Mouse (Mus musculus): ENCODE results near the gene Vac14. TPM values are rescaled to one million over a fixed set of nuclear protein-coding genes. Genes with fewer than 3 reads are reported as not detected.
A peak's percentile ranks its signal among the peaks of the same experiment; 100 is the strongest.

Gene Vac14
- total and polyA plus RNA-seq, 2 experiments from 2014 or later, result 28.1 to 36.1 TPM

GRCm38 (mm10) chr8:110678989-110679388 is 60.6 kb downstream of the Vac14 start:
- no peak for DNase-seq
- H3K27me3 ChIP-seq (ENCODE audit: insufficient read depth, low read length), result no peaks in the 10 kb centered on the region
- no peak overlapping the region for H3K27ac ChIP-seq (ENCODE audit: low read depth, low read length)
- H3K9ac ChIP-seq, result no peak overlapping the region
- no peak for ATAC-seq
- H3K4me2 ChIP-seq (ENCODE audit: low read depth), result no peak overlapping the region
- 69% methylated on average over 3 of the region's 3 CpGs for WGBS
- no peak overlapping the region for H3K4me3 ChIP-seq (ENCODE audit: low read depth, low read length)
- no peaks in the 10 kb centered on the region for H3K9me3 ChIP-seq (ENCODE audit: low read length)
- no peak for TF ChIP-seq CTCF (IDR thresholded peaks at IDR 0.05; ENCODE audit: low read depth)
- no peaks in the 10 kb centered on the region for H3K4me1 ChIP-seq (ENCODE audit: insufficient read depth)
- H3K36me3 ChIP-seq (ENCODE audit: insufficient read depth), result peaks cover 22% of the 10 kb centered on the region

- Histone ChIP-seq H3K27me3 (ENCODE audit: insufficient read depth, low read length) (no peaks in the 10 kb centered on the region), H3K9ac (no peak overlapping the region), H3K4me3 (ENCODE audit: low read depth, low read length) (no peak overlapping the region), H3K36me3 (ENCODE audit: insufficient read depth) (peaks cover 24% of the 10 kb centered on the region), H3K4me2 (ENCODE audit: low read depth) (no peak overlapping the region), H3K27ac (ENCODE audit: low read depth, low read length) (peak overlapping the region; percentile 57), H3K9me3 (ENCODE audit: low read length) (no peaks in the 10 kb centered on the region), H3K4me1 (ENCODE audit: insufficient read depth) (no peaks in the 10 kb centered on the region)
- TF ChIP-seq CTCF (IDR thresholded peaks at IDR 0.05; ENCODE audit: low read depth), result no peak
- ATAC-seq, result peak; percentile 93
- peak; percentile 72 for DNase-seq
- 58% methylated on average over 5 of the region's 5 CpGs for WGBS
Measured at GRCm38 (mm10) chr8:110687726-110688125, 69.3 kb downstream of the Vac14 start.

- H3K36me3 ChIP-seq (ENCODE audit: insufficient read depth), result peaks cover 12% of the 10 kb centered on the region; the same call in 1 of the 2 replicates
- H3K4me3 ChIP-seq (ENCODE audit: low read depth, low read length), result no peak overlapping the region
- H3K27ac ChIP-seq (ENCODE audit: low read depth, low read length), result no peak overlapping the region; the same call in 1 of the 2 replicates
- no peak overlapping the region for H3K9ac ChIP-seq
- H3K27me3 ChIP-seq (ENCODE audit: insufficient read depth, low read length), result no peaks in the 10 kb centered on the region
- WGBS, result 86% methylated on average over 9 of the region's 9 CpGs
- H3K4me2 ChIP-seq (ENCODE audit: low read depth), result no peak overlapping the region
- ATAC-seq (no peak), DNase-seq (no peak)
- no peak for TF ChIP-seq CTCF (IDR thresholded peaks at IDR 0.05; ENCODE audit: low read depth)
- no peaks in the 10 kb centered on the region for H3K9me3 ChIP-seq (ENCODE audit: low read length)
- peaks cover 4% of the 10 kb centered on the region; the same call in 1 of the 2 replicates for H3K4me1 ChIP-seq (ENCODE audit: insufficient read depth)
Measured at GRCm38 (mm10) chr8:110689961-110690360, 71.6 kb downstream of the Vac14 start.

- Histone ChIP-seq H3K4me2 (ENCODE audit: low read depth) (no peak overlapping the region), H3K36me3 (ENCODE audit: insufficient read depth) (0 out of 2 replicates have a peak, but pooled peaks cover 3% of the 10 kb centered on the region), H3K27me3 (ENCODE audit: insufficient read depth, low read length) (no peaks in the 10 kb centered on the region), H3K4me1 (ENCODE audit: insufficient read depth) (peaks cover 19% of the 10 kb centered on the region), H3K27ac (ENCODE audit: low read depth, low read length) (no peak overlapping the region), H3K9me3 (ENCODE audit: low read length) (no peaks in the 10 kb centered on the region), H3K9ac (no peak overlapping the region), H3K4me3 (ENCODE audit: low read depth, low read length) (no peak overlapping the region)
- ATAC-seq (no peak), DNase-seq (no peak)
- 77% methylated on average over 5 of the region's 5 CpGs for WGBS
- TF ChIP-seq CTCF (IDR thresholded peaks at IDR 0.05; ENCODE audit: low read depth), result no peak
Measured at GRCm38 (mm10) chr8:110694226-110694625, 75.8 kb downstream of the Vac14 start.

- peaks cover 19% of the 10 kb centered on the region for H3K4me1 ChIP-seq (ENCODE audit: insufficient read depth)
- no peaks in the 10 kb centered on the region for H3K9me3 ChIP-seq (ENCODE audit: low read length)
- peak overlapping the region; percentile 36; the same call in 1 of the 2 replicates for H3K27ac ChIP-seq (ENCODE audit: low read depth, low read length)
- DNase-seq (no peak), ATAC-seq (no peak)
- no peak overlapping the region for H3K4me3 ChIP-seq (ENCODE audit: low read depth, low read length)
- H3K36me3 ChIP-seq (ENCODE audit: insufficient read depth), result 0 out of 2 replicates have a peak, but pooled peaks cover 3% of the 10 kb centered on the region
- WGBS, result 50% methylated on average over 4 of the region's 4 CpGs
- no peak overlapping the region for H3K4me2 ChIP-seq (ENCODE audit: low read depth)
- H3K9ac ChIP-seq, result no peak overlapping the region
- no peaks in the 10 kb centered on the region for H3K27me3 ChIP-seq (ENCODE audit: insufficient read depth, low read length)
- TF ChIP-seq CTCF (IDR thresholded peaks at IDR 0.05; ENCODE audit: low read depth), result no peak
Measured at GRCm38 (mm10) chr8:110694826-110695225, 76.4 kb downstream of the Vac14 start.

- H3K4me1 ChIP-seq (ENCODE audit: insufficient read depth), result peaks cover 19% of the 10 kb centered on the region
- H3K4me2 ChIP-seq (ENCODE audit: low read depth), result no peak overlapping the region
- H3K36me3 ChIP-seq (ENCODE audit: insufficient read depth), result 0 out of 2 replicates have a peak, but pooled peaks cover 3% of the 10 kb centered on the region
- no peaks in the 10 kb centered on the region for H3K9me3 ChIP-seq (ENCODE audit: low read length)
- peak overlapping the region; percentile 29; the same call in 1 of the 2 replicates for H3K27ac ChIP-seq (ENCODE audit: low read depth, low read length)
- H3K4me3 ChIP-seq (ENCODE audit: low read depth, low read length), result no peak overlapping the region
- no peak for TF ChIP-seq CTCF (IDR thresholded peaks at IDR 0.05; ENCODE audit: low read depth)
- ATAC-seq (0 out of 2 replicates have a peak, but pooled peaks have one; percentile 10), DNase-seq (no peak)
- H3K9ac ChIP-seq, result no peak overlapping the region
- 71% methylated on average over 5 of the region's 5 CpGs for whole genome bisulfite sequencing
- H3K27me3 ChIP-seq (ENCODE audit: insufficient read depth, low read length), result no peaks in the 10 kb centered on the region
Measured at GRCm38 (mm10) chr8:110695431-110695830, 77.0 kb downstream of the Vac14 start.

- ATAC-seq, result no peak
- WGBS, result 86% methylated on average over 4 of the region's 4 CpGs
- Histone ChIP-seq H3K9me3 (ENCODE audit: low read length) (no peaks in the 10 kb centered on the region), H3K27ac (ENCODE audit: low read depth, low read length) (0 out of 2 replicates have a peak overlapping the region, but pooled peaks have one; percentile 83), H3K4me3 (ENCODE audit: low read depth, low read length) (no peak overlapping the region), H3K9ac (no peak overlapping the region), H3K4me1 (ENCODE audit: insufficient read depth) (peaks cover 19% of the 10 kb centered on the region), H3K4me2 (ENCODE audit: low read depth) (no peak overlapping the region), H3K36me3 (ENCODE audit: insufficient read depth) (0 out of 2 replicates have a peak, but pooled peaks cover 3% of the 10 kb centered on the region), H3K27me3 (ENCODE audit: insufficient read depth, low read length) (no peaks in the 10 kb centered on the region)
- TF ChIP-seq CTCF (IDR thresholded peaks at IDR 0.05; ENCODE audit: low read depth), result no peak
- DNase-seq, result no peak
Measured at GRCm38 (mm10) chr8:110696051-110696450, 77.7 kb downstream of the Vac14 start.

Data from forebrain, postnatal 0 days (tissue).